Mouse (Mus musculus): ENCODE results near the gene Gm10320. TPM values are rescaled to one million over a fixed set of nuclear protein-coding genes. Genes with fewer than 3 reads are reported as not detected.

The Gm10320 gene
- polyA plus RNA-seq, 1 experiment, result 1.8 TPM

- Histone ChIP-seq H3K4me3 (no peak overlapping the region), H3K27me3 (ENCODE audit: control insufficient read depth, insufficient read depth, insufficient read length) (no peaks in the 10 kb centered on the region), H3ac (ENCODE audit: control insufficient read depth, insufficient read length) (no peak overlapping the region), H3K36me3 (ENCODE audit: control insufficient read depth, insufficient read depth) (no peaks in the 10 kb centered on the region), H3K79me2 (ENCODE audit: control insufficient read depth, insufficient read depth) (no peaks in the 10 kb centered on the region), H3K4me2 (ENCODE audit: low read depth) (no peak overlapping the region)
- TF ChIP-seq MYOG (IDR thresholded peaks at IDR 0.05; ENCODE audit: control insufficient read depth in 1 of 3, insufficient read depth in 1 of 3, insufficient read length in 2 of 3, low read depth in 2 of 3) (peak in 2 of 3 experiments; percentile 45 to 73), MYOD1 (IDR thresholded peaks at IDR 0.05; ENCODE audit: control insufficient read depth in 1 of 3, insufficient read length in 2 of 3, low read depth in 2 of 3) (peak in 1 of 3 experiments; percentile 60), REST (IDR thresholded peaks at IDR 0.05; ENCODE audit: insufficient read depth, insufficient read length) (no peak)
Measured at GRCm38 (mm10) chr13:98485440-98485839, 6.4 kb downstream of the Gm10320 start.

- H3K4me3 ChIP-seq, result no peak overlapping the region
- TF ChIP-seq MAX (IDR thresholded peaks at IDR 0.05; ENCODE audit: low read depth), result no peak
- no peak for TF ChIP-seq CEBPB (IDR thresholded peaks at IDR 0.05; ENCODE audit: insufficient read depth, poor library complexity, severe bottlenecking)
- no peak for TF ChIP-seq USF1 (IDR thresholded peaks at IDR 0.05; ENCODE audit: low read depth)
- TF ChIP-seq E2F4 (IDR thresholded peaks at IDR 0.05; ENCODE audit: insufficient read depth), result no peak
- TF ChIP-seq POLR2AphosphoS2 (IDR thresholded peaks at IDR 0.05; ENCODE audit: insufficient read length, low read depth), result no peak
- TF ChIP-seq TCF12 (IDR thresholded peaks at IDR 0.05; ENCODE audit: insufficient read depth, poor library complexity, severe bottlenecking), result no peak
- no peak for TF ChIP-seq REST (IDR thresholded peaks at IDR 0.05; ENCODE audit: insufficient read depth, insufficient read length)
- TF ChIP-seq MYOD1 (IDR thresholded peaks at IDR 0.05; ENCODE audit: control insufficient read depth in 1 of 3, insufficient read length in 2 of 3, low read depth in 2 of 3), result peak in 2 of 3 experiments; percentile 33 to 81
- TF ChIP-seq MYOG (IDR thresholded peaks at IDR 0.05; ENCODE audit: control insufficient read depth in 1 of 3, insufficient read depth in 1 of 3, insufficient read length in 2 of 3, low read depth in 2 of 3), result peak in 2 of 3 experiments; percentile 26 to 65
- no peak for TF ChIP-seq SRF (IDR thresholded peaks at IDR 0.05; ENCODE audit: control insufficient read depth, insufficient read length, low read depth)
- no peak for TF ChIP-seq TCF3 (IDR thresholded peaks at IDR 0.05; ENCODE audit: insufficient read length, low read depth)
- TF ChIP-seq POLR2A (IDR thresholded peaks at IDR 0.05; ENCODE audit: insufficient read length, low read depth), result no peak
- no peak overlapping the region for H3ac ChIP-seq (ENCODE audit: control insufficient read depth, insufficient read length)
- no peaks in the 10 kb centered on the region for H3K27me3 ChIP-seq (ENCODE audit: control insufficient read depth, insufficient read depth, insufficient read length)
- H3K4me2 ChIP-seq (ENCODE audit: low read depth), result peak overlapping the region; percentile 49
- no peaks in the 10 kb centered on the region for H3K36me3 ChIP-seq (ENCODE audit: control insufficient read depth, insufficient read depth)
- H3K79me2 ChIP-seq (ENCODE audit: control insufficient read depth, insufficient read depth), result no peaks in the 10 kb centered on the region
Measured at GRCm38 (mm10) chr13:98477991-98478390, 13.8 kb downstream of the Gm10320 start.

- Histone ChIP-seq H3K4me3 (no peak overlapping the region), H3K36me3 (ENCODE audit: control insufficient read depth, insufficient read depth) (no peaks in the 10 kb centered on the region), H3K79me2 (ENCODE audit: control insufficient read depth, insufficient read depth) (no peaks in the 10 kb centered on the region), H3ac (ENCODE audit: control insufficient read depth, insufficient read length) (no peak overlapping the region), H3K4me2 (ENCODE audit: low read depth) (no peak overlapping the region), H3K27me3 (ENCODE audit: control insufficient read depth, insufficient read depth, insufficient read length) (no peaks in the 10 kb centered on the region)
- no peak for TF ChIP-seq TCF3 (IDR thresholded peaks at IDR 0.05; ENCODE audit: insufficient read length, low read depth)
- no peak for TF ChIP-seq MYOG (IDR thresholded peaks at IDR 0.05; ENCODE audit: control insufficient read depth in 1 of 3, insufficient read depth in 1 of 3, insufficient read length in 2 of 3, low read depth in 2 of 3)
- TF ChIP-seq USF1 (IDR thresholded peaks at IDR 0.05; ENCODE audit: low read depth), result no peak
- TF ChIP-seq MYOD1 (IDR thresholded peaks at IDR 0.05; ENCODE audit: control insufficient read depth in 1 of 3, insufficient read length in 2 of 3, low read depth in 2 of 3), result no peak
- no peak for TF ChIP-seq POLR2AphosphoS2 (IDR thresholded peaks at IDR 0.05; ENCODE audit: insufficient read length, low read depth)
- TF ChIP-seq MAX (IDR thresholded peaks at IDR 0.05; ENCODE audit: low read depth), result no peak
- no peak for TF ChIP-seq REST (IDR thresholded peaks at IDR 0.05; ENCODE audit: insufficient read depth, insufficient read length)
- no peak for TF ChIP-seq SRF (IDR thresholded peaks at IDR 0.05; ENCODE audit: control insufficient read depth, insufficient read length, low read depth)
- no peak for TF ChIP-seq TCF12 (IDR thresholded peaks at IDR 0.05; ENCODE audit: insufficient read depth, poor library complexity, severe bottlenecking)
- no peak for TF ChIP-seq CEBPB (IDR thresholded peaks at IDR 0.05; ENCODE audit: insufficient read depth, poor library complexity, severe bottlenecking)
- TF ChIP-seq E2F4 (IDR thresholded peaks at IDR 0.05; ENCODE audit: insufficient read depth), result no peak
- TF ChIP-seq POLR2A (IDR thresholded peaks at IDR 0.05; ENCODE audit: insufficient read length, low read depth), result no peak
Measured at GRCm38 (mm10) chr13:98476839-98477495, 14.8 kb downstream of the Gm10320 start.

DNA sequence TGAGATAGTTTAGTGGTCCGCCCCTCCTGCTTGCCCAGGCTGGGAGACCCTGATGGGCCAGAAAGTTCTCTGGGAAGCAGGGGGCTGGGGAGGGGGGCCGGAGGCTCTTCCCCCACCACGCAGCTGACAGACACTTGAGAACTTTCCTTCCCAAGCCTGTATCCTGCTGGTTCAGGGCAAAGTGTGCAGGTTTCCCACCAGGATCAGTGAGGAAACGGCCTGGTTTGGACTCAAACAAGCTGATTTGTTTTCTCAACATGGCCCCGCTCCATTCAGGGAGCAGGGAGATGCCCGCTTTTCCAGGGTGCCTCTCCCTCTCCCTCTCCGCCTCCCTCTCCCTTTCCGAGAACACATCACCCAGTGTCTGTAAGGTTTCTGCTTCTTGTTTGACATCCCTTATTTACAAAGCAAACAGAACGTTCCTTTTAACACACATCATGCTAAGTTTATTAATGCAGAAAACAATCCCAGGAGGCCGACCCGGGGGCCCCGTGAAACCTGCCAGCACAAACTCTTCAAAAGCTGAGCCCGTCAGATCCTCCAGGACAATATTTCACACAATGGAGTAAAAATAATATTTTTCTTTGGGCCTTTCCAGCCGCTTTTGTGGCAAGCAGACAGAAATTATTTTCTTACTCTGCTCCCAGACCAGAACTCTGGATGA is 15.5 kb downstream of the Gm10320 start:
- Histone ChIP-seq H3K4me2 (ENCODE audit: low read depth) (no peak overlapping the region), H3ac (ENCODE audit: control insufficient read depth, insufficient read length) (no peak overlapping the region), H3K36me3 (ENCODE audit: control insufficient read depth, insufficient read depth) (no peaks in the 10 kb centered on the region), H3K27me3 (ENCODE audit: control insufficient read depth, insufficient read depth, insufficient read length) (no peaks in the 10 kb centered on the region), H3K79me2 (ENCODE audit: control insufficient read depth, insufficient read depth) (no peaks in the 10 kb centered on the region), H3K4me3 (no peak overlapping the region)
- TF ChIP-seq MAX (IDR thresholded peaks at IDR 0.05; ENCODE audit: low read depth), result no peak
- no peak for TF ChIP-seq POLR2A (IDR thresholded peaks at IDR 0.05; ENCODE audit: insufficient read length, low read depth)
- no peak for TF ChIP-seq SRF (IDR thresholded peaks at IDR 0.05; ENCODE audit: control insufficient read depth, insufficient read length, low read depth)
- no peak for TF ChIP-seq CEBPB (IDR thresholded peaks at IDR 0.05; ENCODE audit: insufficient read depth, poor library complexity, severe bottlenecking)
- TF ChIP-seq REST (IDR thresholded peaks at IDR 0.05; ENCODE audit: insufficient read depth, insufficient read length), result no peak
- no peak for TF ChIP-seq MYOG (IDR thresholded peaks at IDR 0.05; ENCODE audit: control insufficient read depth in 1 of 3, insufficient read depth in 1 of 3, insufficient read length in 2 of 3, low read depth in 2 of 3)
- no peak for TF ChIP-seq E2F4 (IDR thresholded peaks at IDR 0.05; ENCODE audit: insufficient read depth)
- TF ChIP-seq POLR2AphosphoS2 (IDR thresholded peaks at IDR 0.05; ENCODE audit: insufficient read length, low read depth), result no peak
- TF ChIP-seq MYOD1 (IDR thresholded peaks at IDR 0.05; ENCODE audit: control insufficient read depth in 1 of 3, insufficient read length in 2 of 3, low read depth in 2 of 3), result no peak
- TF ChIP-seq TCF12 (IDR thresholded peaks at IDR 0.05; ENCODE audit: insufficient read depth, poor library complexity, severe bottlenecking), result no peak
- TF ChIP-seq TCF3 (IDR thresholded peaks at IDR 0.05; ENCODE audit: insufficient read length, low read depth), result no peak
- TF ChIP-seq USF1 (IDR thresholded peaks at IDR 0.05; ENCODE audit: low read depth), result no peak
